Mouse (Mus musculus) liver, embryonic 16.5 days (tissue): ENCODE data around the gene Apob. TPM values are rescaled to one million over a fixed set of nuclear protein-coding genes. Genes with fewer than 3 reads are reported as not detected.
A peak's percentile ranks its signal among the peaks of the same experiment; 100 is the strongest.

Experiments used
- ATAC-seq: fragments of 200-750 bp; cut with Nextera tagmentation; 2 replicates; pipeline ENCODE4 v1.8.0; 2017; ENCODE audit warnings: low read depth, mild to moderate bottlenecking, moderate number of reproducible peaks, moderate library complexity
- H3K27ac ChIP-seq: fragments of 300-500 bp; sonication (generic); 2 replicates; pipeline ENCODE4 v1.5.1; 2014; ENCODE audit warnings: mild to moderate bottlenecking, low read length
- H3K27me3 ChIP-seq: fragments of 300-500 bp; sonication (generic); 2 replicates; pipeline ENCODE4 v1.6.1; 2014; ENCODE audit warnings: low read depth, low read length, mixed read lengths; ENCODE audit not compliant: control insufficient read depth, insufficient read depth
- H3K36me3 ChIP-seq: fragments of 300-500 bp; sonication (generic); 2 replicates; pipeline ENCODE4 v1.6.1; 2014; ENCODE audit warnings: mild to moderate bottlenecking; ENCODE audit not compliant: control insufficient read depth, insufficient read depth
- H3K4me1 ChIP-seq: fragments of 300-500 bp; sonication (generic); 2 replicates; pipeline ENCODE4 v1.6.1; 2014; ENCODE audit warnings: low read depth, low read length, mixed read lengths; ENCODE audit not compliant: control insufficient read depth
- H3K4me2 ChIP-seq: fragments of 300-500 bp; sonication (generic); 2 replicates; pipeline ENCODE4 v1.6.1; 2014; ENCODE audit warnings: low read depth, low read length, mixed read lengths
- H3K4me3 ChIP-seq: fragments of 300-500 bp; sonication (generic); 2 replicates; pipeline ENCODE4 v1.5.1; 2014; ENCODE audit warnings: low read depth, mild to moderate bottlenecking, low read length
- H3K9ac ChIP-seq: fragments of 300-500 bp; sonication (generic); 2 replicates; pipeline ENCODE4 v1.6.1; 2014; ENCODE audit warnings: low read depth, low read length
- H3K9me3 ChIP-seq: fragments of 300-500 bp; sonication (generic); replicated peaks from 2 replicates; pipeline ENCODE4 v1.6.1; 2016; ENCODE audit warnings: low read length; ENCODE audit not compliant: control insufficient read depth
- WGBS: fragments of 180-500 bp; shearing (Covaris S2); extraction: QIAGEN DNeasy Blood & Tissue Kit; methylation state at CpG from one replicate; pipeline ENCODE4 v1.1.7; 2014; ENCODE audit not compliant: insufficient replicate concordance; 5-methylcytosine and 5-hydroxymethylcytosine counted together
- polyA plus RNA-seq: library from polyadenylated mRNA; unstranded; fragments of >200 nt; fragmentation: Nextera tagmentation; extraction: Ambion mirVana; gene quantifications from 2 replicates; pipeline ENCODE4 v1.2.1, GENCODE M21; 2015

The Apob gene
- polyA plus RNA-seq: 167 and 194 TPM in 2 replicates

GRCm38 (mm10) chr12:7977466-7978189 is at the start of gene Apob:
TSS of gene Apob (plus strand) at chr12:7977648.
- H3K4me1 ChIP-seq: no peaks in the 10 kb centered on the region
- H3K27ac ChIP-seq: peak within 1 kb of the TSS; percentile 67
- H3K36me3 ChIP-seq: no peaks in the 10 kb centered on the region
- ATAC-seq: peak; percentile 72
- no peaks in the 10 kb centered on the region for H3K27me3 ChIP-seq
- peak within 1 kb of the TSS; percentile 36 for H3K9ac ChIP-seq
- 64% methylated on average over 20 of the region's 20 CpGs for WGBS
- H3K4me3 ChIP-seq: peak within 1 kb of the TSS; percentile 55
- H3K4me2 ChIP-seq: peak within 1 kb of the TSS; percentile 21; the same call in 1 of the 2 replicates
- no peaks in the 10 kb centered on the region for H3K9me3 ChIP-seq

GRCm38 (mm10) chr12:7932405-7932920 is 45.0 kb upstream of the Apob start:
- H3K4me1 ChIP-seq: no peaks in the 10 kb centered on the region
- ATAC-seq: no peak
- no peak overlapping the region for H3K4me3 ChIP-seq
- no peaks in the 10 kb centered on the region for H3K27me3 ChIP-seq
- H3K27ac ChIP-seq: no peak overlapping the region
- no peaks in the 10 kb centered on the region for H3K9me3 ChIP-seq
- no peak overlapping the region for H3K4me2 ChIP-seq
- no peaks in the 10 kb centered on the region for H3K36me3 ChIP-seq
- H3K9ac ChIP-seq: no peak overlapping the region
- 43% methylated on average over 4 of the region's 4 CpGs for WGBS

GRCm38 (mm10) chr12:7950098-7950745 is 27.2 kb upstream of the Apob start:
- ATAC-seq: peak; percentile 72
- H3K27me3 ChIP-seq: no peaks in the 10 kb centered on the region
- 0 out of 2 replicates have a peak overlapping the region, but pooled peaks have one; percentile 24 for H3K4me2 ChIP-seq
- H3K9me3 ChIP-seq: no peaks in the 10 kb centered on the region
- H3K36me3 ChIP-seq: no peaks in the 10 kb centered on the region
- H3K9ac ChIP-seq: no peak overlapping the region
- H3K4me3 ChIP-seq: peak overlapping the region; percentile 21; the same call in 1 of the 2 replicates
- H3K27ac ChIP-seq: peak overlapping the region; percentile 62
- no peaks in the 10 kb centered on the region for H3K4me1 ChIP-seq
- WGBS: 47% methylated on average over 9 of the region's 9 CpGs

- WGBS: 57% methylated on average over 1 of the region's 1 CpGs
- Histone ChIP-seq H3K27me3 (no peaks in the 10 kb centered on the region), H3K36me3 (no peaks in the 10 kb centered on the region), H3K4me1 (no peaks in the 10 kb centered on the region), H3K9me3 (no peaks in the 10 kb centered on the region), H3K4me2 (no peak overlapping the region), H3K9ac (no peak overlapping the region), H3K27ac (no peak overlapping the region), H3K4me3 (no peak overlapping the region)
- ATAC-seq: no peak
These were observed 18.6 kb upstream of the Apob start for GRCm38 (mm10) chr12:7958851-7959250.

- ATAC-seq: no peak
- H3K4me3 ChIP-seq: no peak overlapping the region
- no peak overlapping the region for H3K27ac ChIP-seq
- H3K4me2 ChIP-seq: no peak overlapping the region
- H3K9me3 ChIP-seq: no peaks in the 10 kb centered on the region
- H3K27me3 ChIP-seq: no peaks in the 10 kb centered on the region
- H3K36me3 ChIP-seq: no peaks in the 10 kb centered on the region
- H3K9ac ChIP-seq: no peak overlapping the region
- WGBS: 62% methylated on average over 6 of the region's 6 CpGs
- no peaks in the 10 kb centered on the region for H3K4me1 ChIP-seq
These were observed 18.0 kb upstream of the Apob start for GRCm38 (mm10) chr12:7959310-7959918.

- no peaks in the 10 kb centered on the region for H3K4me1 ChIP-seq
- H3K27ac ChIP-seq: no peak overlapping the region
- H3K4me2 ChIP-seq: no peak overlapping the region
- whole genome bisulfite sequencing: 31% methylated on average over 5 of the region's 5 CpGs
- no peak for ATAC-seq
- H3K9ac ChIP-seq: no peak overlapping the region
- no peaks in the 10 kb centered on the region for H3K9me3 ChIP-seq
- no peak overlapping the region for H3K4me3 ChIP-seq
- H3K27me3 ChIP-seq: no peaks in the 10 kb centered on the region
- no peaks in the 10 kb centered on the region for H3K36me3 ChIP-seq
These were observed 15.0 kb upstream of the Apob start for GRCm38 (mm10) chr12:7962314-7962927.

- no peaks in the 10 kb centered on the region for H3K27me3 ChIP-seq
- 66% methylated on average over 2 of the region's 2 CpGs for WGBS
- no peak overlapping the region for H3K4me2 ChIP-seq
- no peak overlapping the region for H3K27ac ChIP-seq
- no peak overlapping the region for H3K9ac ChIP-seq
- H3K4me3 ChIP-seq: no peak overlapping the region
- no peaks in the 10 kb centered on the region for H3K4me1 ChIP-seq
- H3K9me3 ChIP-seq: no peaks in the 10 kb centered on the region
- H3K36me3 ChIP-seq: no peaks in the 10 kb centered on the region
- no peak for ATAC-seq
These were observed 10.2 kb upstream of the Apob start for GRCm38 (mm10) chr12:7967221-7967620.

GRCm38 (mm10) chr12:7970301-7970700 is 7.1 kb upstream of the Apob start:
- no peak overlapping the region for H3K4me3 ChIP-seq
- H3K27me3 ChIP-seq: no peaks in the 10 kb centered on the region
- H3K4me2 ChIP-seq: no peak overlapping the region
- H3K36me3 ChIP-seq: no peaks in the 10 kb centered on the region
- no peak overlapping the region for H3K9ac ChIP-seq
- whole genome bisulfite sequencing: 68% methylated on average over 2 of the region's 2 CpGs
- no peak overlapping the region for H3K27ac ChIP-seq
- no peak for ATAC-seq
- no peaks in the 10 kb centered on the region for H3K9me3 ChIP-seq
- no peaks in the 10 kb centered on the region for H3K4me1 ChIP-seq
